Mouse (Mus musculus): Measurements from ENCODE around the gene Ino80e. TPM values are rescaled to one million over a fixed set of nuclear protein-coding genes. Genes with fewer than 3 reads are reported as not detected.

The Ino80e gene
- polyA plus RNA-seq, 1 experiment from 2014 or later, result 117 TPM

DNA sequence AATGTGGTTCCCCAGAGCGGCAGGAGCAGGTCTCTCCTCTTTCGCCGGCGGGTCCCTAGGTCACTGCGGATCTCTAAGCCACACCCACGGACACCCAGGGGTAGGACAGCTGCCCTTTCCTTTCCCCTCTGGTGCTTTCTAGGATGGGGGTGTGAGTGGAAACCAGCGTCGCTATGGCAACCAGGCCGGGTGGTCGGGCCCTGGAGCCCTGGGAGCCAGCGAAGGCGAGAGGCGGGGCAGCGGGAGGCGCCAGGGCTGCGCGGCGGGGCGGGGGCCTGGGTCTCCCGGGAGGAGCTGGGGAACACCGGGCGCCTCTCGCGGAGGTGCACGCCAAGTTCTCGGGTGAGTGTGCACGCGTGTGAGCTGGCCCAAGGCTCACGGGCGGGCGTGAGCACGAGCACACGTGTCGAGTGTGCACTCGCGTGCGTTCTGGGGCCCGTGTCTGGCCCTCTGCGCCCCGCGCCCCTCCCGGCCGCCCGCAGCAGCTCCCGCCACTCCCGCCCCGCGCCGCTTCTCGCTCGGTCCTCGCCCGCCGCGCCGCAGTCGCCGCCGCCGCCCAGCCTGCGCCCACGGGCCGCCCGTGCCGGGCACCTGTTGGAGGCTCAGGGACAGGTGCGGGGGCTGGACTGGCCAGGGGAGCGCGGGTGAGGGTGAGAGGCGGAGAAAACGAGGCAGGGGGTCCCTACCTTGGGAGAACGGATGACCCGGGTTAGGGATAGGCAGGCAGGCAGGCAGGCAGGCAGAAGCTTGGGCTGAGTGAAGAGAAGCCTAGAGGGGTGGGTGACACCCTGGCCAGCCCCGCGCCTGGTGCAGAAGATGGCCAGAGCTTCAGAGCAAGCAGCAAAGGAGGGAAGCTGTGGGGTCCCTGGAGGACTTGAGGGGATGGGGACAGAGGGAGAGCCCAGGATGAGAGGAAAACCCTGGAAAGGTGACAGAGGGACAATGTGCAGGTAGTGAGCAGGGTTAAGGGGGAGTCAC is 14.5 kb downstream of the Ino80e start:
- H3K27me3 ChIP-seq (ENCODE audit: low read depth, poor library complexity, severe bottlenecking), result peaks cover 54% of the 10 kb centered on the region
- no peaks in the 10 kb centered on the region for H3K9me3 ChIP-seq (replicated peaks)
- H3K4me1 ChIP-seq, result peaks cover 27% of the 10 kb centered on the region
- H3K4me3 ChIP-seq, result peak overlapping the region; percentile 71
- DNase-seq (ENCODE audit: low spot score), result peak; percentile 70
- under 1% methylated on average over 74 of the region's 74 CpGs for WGBS
- H3K36me3 ChIP-seq, result peaks cover 19% of the 10 kb centered on the region
- peak overlapping the region; percentile 78 for H3K27ac ChIP-seq

DNA sequence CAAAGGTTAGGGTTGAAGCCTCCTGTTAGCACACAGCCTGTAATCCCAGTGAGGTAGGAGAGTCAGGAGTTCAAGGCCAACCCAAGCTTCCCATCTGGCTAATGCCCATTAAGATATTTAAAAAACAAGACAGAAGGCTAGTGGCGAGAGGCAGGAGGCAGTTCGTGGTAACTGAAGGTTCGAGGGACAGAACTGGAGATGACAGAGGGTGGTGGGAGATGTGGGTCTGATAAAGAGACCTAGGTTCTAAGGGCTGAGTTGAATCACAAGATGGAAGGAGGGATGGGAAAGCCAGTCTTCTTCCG is 15.1 kb downstream of the Ino80e start, which contains the start of gene Doc2a:
TSS of gene Doc2a (plus strand) at position 301 of the 305 bp plus-strand sequence.
- Histone ChIP-seq H3K36me3 (peaks cover 13% of the 10 kb centered on the region), H3K27ac (peak within 1 kb of the TSS; percentile 78)
- no peak for DNase-seq (ENCODE audit: low spot score)

DNA sequence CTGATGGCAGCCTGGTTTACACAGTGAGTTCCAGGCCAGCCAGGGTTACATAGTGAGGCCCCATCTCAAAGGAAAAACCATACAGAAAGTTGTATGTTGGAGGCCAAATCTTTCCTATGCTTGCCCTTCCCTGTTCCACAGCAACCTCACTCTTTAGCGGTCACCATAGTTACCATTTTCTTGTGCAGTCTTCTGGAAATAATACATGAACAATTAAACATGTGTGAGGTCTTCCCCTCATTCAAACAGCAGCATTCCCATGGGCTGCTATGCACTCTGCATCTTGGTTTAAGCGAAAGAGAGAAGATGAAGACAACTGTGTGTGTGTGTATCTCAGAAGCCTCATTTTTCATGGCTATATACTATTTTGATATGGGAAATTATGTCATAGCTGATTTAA is 16.7 kb downstream of the Ino80e start:
- Histone ChIP-seq H3K36me3 (no peaks in the 10 kb centered on the region), H3K4me3 (no peak overlapping the region), H3K4me1 (peaks cover 18% of the 10 kb centered on the region), H3K27ac (no peak overlapping the region), H3K9me3 (replicated peaks) (no peaks in the 10 kb centered on the region), H3K27me3 (ENCODE audit: low read depth, poor library complexity, severe bottlenecking) (peaks cover 42% of the 10 kb centered on the region)
- WGBS, result 92% methylated on average over 2 of the region's 2 CpGs
- DNase-seq (ENCODE audit: low spot score), result no peak

More for the DNA sequence above, 15.1 kb downstream of the Ino80e start, which contains the start of gene Doc2a:
- WGBS, result 27% methylated on average over 4 of the region's 4 CpGs
- Histone ChIP-seq H3K4me1 (peaks cover 27% of the 10 kb centered on the region), H3K4me3 (peak within 1 kb of the TSS; percentile 71), H3K9me3 (replicated peaks) (no peaks in the 10 kb centered on the region), H3K27me3 (ENCODE audit: low read depth, poor library complexity, severe bottlenecking) (peaks cover 54% of the 10 kb centered on the region)

DNA sequence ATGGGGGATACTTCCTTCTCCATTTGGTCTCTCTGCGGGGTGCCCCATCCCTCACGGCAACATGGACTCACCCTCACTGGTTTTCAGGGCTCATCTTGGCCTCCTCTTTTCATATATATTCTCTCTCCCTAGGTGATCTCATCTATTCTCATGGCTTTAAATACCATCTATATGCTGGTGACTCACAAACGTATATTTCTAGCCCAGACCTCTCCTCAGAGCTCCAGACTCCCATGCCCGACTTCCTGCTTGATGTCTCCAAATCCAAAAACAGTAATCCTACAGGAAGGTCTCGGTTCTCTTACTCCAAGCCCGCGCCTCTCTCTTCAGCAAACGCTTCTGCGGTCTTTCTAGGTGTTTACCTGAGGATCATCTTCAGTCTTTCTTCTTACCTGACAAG is 18.9 kb downstream of the Ino80e start:
- Histone ChIP-seq H3K36me3 (no peaks in the 10 kb centered on the region), H3K27me3 (ENCODE audit: low read depth, poor library complexity, severe bottlenecking) (peaks cover 20% of the 10 kb centered on the region), H3K27ac (no peak overlapping the region), H3K9me3 (replicated peaks) (no peaks in the 10 kb centered on the region), H3K4me1 (peaks cover 12% of the 10 kb centered on the region), H3K4me3 (no peak overlapping the region)
- DNase-seq (ENCODE audit: low spot score), result no peak
- 81% methylated on average over 9 of the region's 9 CpGs for WGBS

DNA sequence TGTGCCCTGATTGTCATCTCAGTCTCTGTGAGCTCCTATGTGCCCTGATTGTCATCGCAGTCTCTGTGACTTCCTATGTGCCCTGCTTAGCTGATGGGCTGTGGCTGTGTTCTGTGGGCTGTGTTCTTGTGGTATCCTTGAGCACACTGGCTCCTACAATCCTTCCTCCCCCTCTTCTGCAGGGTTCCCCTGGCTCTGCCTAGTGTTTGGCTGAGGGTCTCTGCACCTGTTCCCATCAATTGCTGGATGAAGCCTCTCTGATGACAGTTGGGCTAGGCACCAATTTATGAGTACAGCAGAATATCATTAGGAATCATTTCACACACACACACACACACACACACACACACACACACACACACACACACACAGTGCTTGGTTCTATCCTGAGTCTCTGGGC is 28.9 kb downstream of the Ino80e start:
- DNase-seq (ENCODE audit: low spot score), result no peak
- no peaks in the 10 kb centered on the region for H3K36me3 ChIP-seq
- 95% methylated on average over 1 of the region's 1 CpGs for WGBS
- peaks cover 32% of the 10 kb centered on the region for H3K4me1 ChIP-seq
- no peaks in the 10 kb centered on the region for H3K9me3 ChIP-seq (replicated peaks)
- H3K4me3 ChIP-seq, result no peak overlapping the region
- no peak overlapping the region for H3K27ac ChIP-seq
- H3K27me3 ChIP-seq (ENCODE audit: low read depth, poor library complexity, severe bottlenecking), result peaks cover 31% of the 10 kb centered on the region

DNA sequence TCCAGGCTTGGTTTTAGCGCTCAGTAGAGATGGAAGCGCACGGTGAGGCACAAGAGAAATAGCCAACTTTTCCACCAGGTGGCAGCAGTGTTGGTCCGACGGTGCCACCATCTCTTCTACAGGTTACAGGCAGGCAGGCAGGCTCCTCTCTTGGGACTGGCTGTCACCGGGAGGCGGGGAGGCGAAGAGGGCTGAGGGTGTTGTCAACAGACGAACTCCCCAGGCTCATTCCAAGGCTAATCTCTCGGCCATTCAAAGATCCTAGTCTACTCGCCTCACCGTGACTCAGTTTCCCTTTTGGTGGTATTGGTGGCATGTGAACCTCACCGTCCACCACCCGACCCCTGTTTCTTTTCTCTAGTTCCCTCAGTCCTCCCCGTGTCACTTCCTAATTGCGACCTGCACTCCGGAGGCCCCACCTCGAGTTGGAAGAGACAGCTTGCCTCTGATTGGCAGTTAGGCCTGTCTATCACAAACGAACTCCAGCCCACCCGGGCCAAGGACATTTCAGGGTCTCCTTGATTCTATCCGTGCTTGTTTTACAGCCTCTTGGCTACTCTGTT is 30.1 kb downstream of the Ino80e start:
- Histone ChIP-seq H3K36me3 (no peaks in the 10 kb centered on the region), H3K9me3 (replicated peaks) (no peaks in the 10 kb centered on the region), H3K27me3 (ENCODE audit: low read depth, poor library complexity, severe bottlenecking) (peaks cover 31% of the 10 kb centered on the region), H3K4me3 (peak overlapping the region; percentile 37), H3K27ac (no peak overlapping the region), H3K4me1 (peaks cover 32% of the 10 kb centered on the region)
- 2% methylated on average over 21 of the region's 21 CpGs for WGBS
- DNase-seq (ENCODE audit: low spot score), result peak; percentile 74

DNA sequence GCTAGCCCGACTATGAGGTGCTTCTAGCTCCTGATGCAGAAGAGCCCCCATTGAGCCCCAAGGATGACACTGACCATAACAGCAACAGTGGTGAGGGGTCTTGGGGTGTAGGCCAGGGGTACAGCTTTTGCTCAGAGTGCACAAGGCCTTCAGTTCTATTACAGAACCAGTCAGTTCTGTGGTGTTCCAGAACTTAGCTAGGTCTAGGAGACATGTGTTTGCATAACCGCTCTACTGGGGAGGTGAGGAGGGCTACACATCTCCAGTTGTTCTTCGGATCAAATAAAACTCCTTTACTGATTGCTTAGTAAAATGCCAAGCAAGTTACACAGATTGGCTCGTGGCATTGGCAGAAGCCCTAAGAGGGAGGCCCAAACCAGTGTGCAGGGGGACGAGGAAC is 30.6 kb downstream of the Ino80e start, which contains the start of gene 4930451I11Rik:
TSS of gene 4930451I11Rik (minus strand) at position 101 of the 400 bp plus-strand sequence.
- 59% methylated on average over 5 of the region's 5 CpGs for WGBS
- Histone ChIP-seq H3K27me3 (ENCODE audit: low read depth, poor library complexity, severe bottlenecking) (peaks cover 31% of the 10 kb centered on the region), H3K27ac (no peak within 1 kb of the TSS)

DNA sequence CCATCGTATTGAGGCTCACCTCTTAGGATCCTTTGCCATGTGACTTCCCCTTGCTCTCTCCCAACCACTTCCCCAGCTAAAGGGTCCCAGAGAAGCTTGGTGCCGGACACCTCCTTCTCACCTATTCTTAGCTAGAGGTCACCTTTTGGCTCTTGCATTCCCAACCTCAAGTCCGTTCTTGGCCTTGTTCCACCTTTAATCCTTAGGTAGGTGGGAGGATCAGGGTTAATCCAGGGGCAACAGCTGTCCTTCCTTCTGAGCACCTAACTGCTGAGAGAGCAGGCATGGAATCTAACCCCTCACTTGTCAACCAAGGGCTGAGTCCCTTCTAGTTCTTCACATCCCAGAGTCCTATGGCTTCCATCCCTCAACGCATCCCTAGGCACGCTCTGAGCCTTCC is 36.2 kb downstream of the Ino80e start:
- WGBS, result 75% methylated on average over 5 of the region's 5 CpGs
- peaks cover 58% of the 10 kb centered on the region for H3K27me3 ChIP-seq (ENCODE audit: low read depth, poor library complexity, severe bottlenecking)

More for the DNA sequence above, 30.6 kb downstream of the Ino80e start, which contains the start of gene 4930451I11Rik:
- peaks cover 30% of the 10 kb centered on the region for H3K4me1 ChIP-seq
- H3K36me3 ChIP-seq, result no peaks in the 10 kb centered on the region
- DNase-seq (ENCODE audit: low spot score), result no peak
- peak within 1 kb of the TSS; percentile 37 for H3K4me3 ChIP-seq
- no peaks in the 10 kb centered on the region for H3K9me3 ChIP-seq (replicated peaks)

DNA sequence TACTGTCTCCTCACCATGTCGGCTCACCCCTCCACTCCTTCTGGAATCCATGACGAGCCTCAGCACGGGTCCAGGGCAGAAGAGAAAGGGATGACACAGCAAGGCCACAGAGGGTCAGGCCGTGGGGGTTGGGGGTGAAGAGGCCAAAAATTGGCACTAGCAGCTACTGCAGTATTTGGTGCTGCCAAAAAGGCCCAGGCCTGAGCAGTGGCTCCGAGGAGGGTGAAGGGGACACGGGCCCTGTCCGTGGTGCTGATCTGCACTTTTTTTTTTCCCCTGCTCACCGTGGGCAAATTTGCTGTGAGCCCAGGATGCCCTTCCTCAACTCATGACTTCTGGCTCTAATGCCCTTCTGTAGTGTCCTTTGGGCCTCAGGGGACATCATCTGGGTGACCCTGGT is 36.8 kb downstream of the Ino80e start:
- no peak overlapping the region for H3K4me3 ChIP-seq
- H3K36me3 ChIP-seq, result no peaks in the 10 kb centered on the region
- peaks cover 24% of the 10 kb centered on the region for H3K4me1 ChIP-seq
- H3K27ac ChIP-seq, result no peak overlapping the region
- peak; percentile 68 for DNase-seq (ENCODE audit: low spot score)
- 21% methylated on average over 8 of the region's 8 CpGs for WGBS
- peaks cover 52% of the 10 kb centered on the region for H3K27me3 ChIP-seq (ENCODE audit: low read depth, poor library complexity, severe bottlenecking)
- H3K9me3 ChIP-seq (replicated peaks), result no peaks in the 10 kb centered on the region

More for the DNA sequence above, 36.2 kb downstream of the Ino80e start:
- DNase-seq (ENCODE audit: low spot score), result no peak
- Histone ChIP-seq H3K4me1 (peaks cover 27% of the 10 kb centered on the region), H3K36me3 (no peaks in the 10 kb centered on the region), H3K27ac (no peak overlapping the region), H3K9me3 (replicated peaks) (no peaks in the 10 kb centered on the region), H3K4me3 (no peak overlapping the region)

DNA sequence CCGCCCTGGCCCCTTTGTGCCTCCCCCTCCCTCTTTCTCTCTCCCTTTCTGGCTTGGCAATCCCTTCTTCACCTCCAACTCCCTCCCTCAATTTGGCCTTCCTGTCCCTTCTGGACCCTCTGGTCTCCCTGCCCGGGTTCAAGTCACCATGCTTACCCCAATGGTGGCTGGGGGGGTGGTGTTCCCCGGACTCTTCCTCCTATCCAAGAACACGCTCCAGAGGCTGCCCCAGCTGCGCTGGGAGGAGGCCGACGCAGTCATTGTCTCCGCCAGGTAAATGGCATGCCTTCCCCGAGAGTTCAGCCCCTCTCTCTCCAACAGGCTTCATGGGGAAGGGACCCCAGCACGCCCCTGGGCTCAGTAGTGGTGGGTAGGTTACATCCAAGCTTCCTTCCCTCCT is 38.2 kb downstream of the Ino80e start:
- peaks cover 38% of the 10 kb centered on the region for H3K27me3 ChIP-seq (ENCODE audit: low read depth, poor library complexity, severe bottlenecking)
- DNase-seq (ENCODE audit: low spot score), result no peak
- H3K4me3 ChIP-seq, result no peak overlapping the region; the same call in 1 of the 2 replicates
- no peaks in the 10 kb centered on the region for H3K36me3 ChIP-seq
- 10% methylated on average over 10 of the region's 10 CpGs for WGBS
- peaks cover 16% of the 10 kb centered on the region for H3K4me1 ChIP-seq
- no peak overlapping the region for H3K27ac ChIP-seq
- H3K9me3 ChIP-seq (replicated peaks), result no peaks in the 10 kb centered on the region

DNA sequence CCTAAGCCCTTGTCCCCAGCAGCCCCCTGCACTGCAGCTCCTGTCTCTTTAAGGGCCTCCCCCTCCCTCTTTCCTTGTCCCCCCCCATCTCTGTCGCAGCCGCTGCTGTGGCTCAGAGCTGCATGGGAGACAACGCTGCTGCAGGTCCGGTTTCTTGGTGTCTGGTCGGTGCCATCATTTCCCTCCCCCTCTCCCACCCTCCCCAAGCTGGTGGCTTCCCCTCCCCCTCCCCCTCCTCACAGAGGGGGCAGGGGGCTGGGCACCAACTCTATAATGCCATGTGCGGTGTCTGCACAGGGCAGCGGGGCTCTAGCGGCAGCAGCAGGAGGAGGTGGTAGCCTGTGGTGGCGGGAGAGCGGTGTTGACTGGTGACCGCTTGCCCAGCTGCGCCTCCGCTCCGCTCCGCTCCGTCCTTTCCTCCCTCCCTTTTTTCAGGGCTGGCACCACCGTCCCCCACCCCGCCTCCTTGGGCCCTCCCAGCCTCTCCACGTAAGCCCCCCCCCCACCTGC is 38.9 kb downstream of the Ino80e start:
- 0% methylated on average over 12 of the region's 19 CpGs for WGBS
- H3K36me3 ChIP-seq, result no peaks in the 10 kb centered on the region
- peaks cover 38% of the 10 kb centered on the region for H3K27me3 ChIP-seq (ENCODE audit: low read depth, poor library complexity, severe bottlenecking)
- peaks cover 16% of the 10 kb centered on the region for H3K4me1 ChIP-seq
- H3K27ac ChIP-seq, result no peak overlapping the region
- no peaks in the 10 kb centered on the region for H3K9me3 ChIP-seq (replicated peaks)
- H3K4me3 ChIP-seq, result peak overlapping the region; percentile 42
- no peak for DNase-seq (ENCODE audit: low spot score)

DNA sequence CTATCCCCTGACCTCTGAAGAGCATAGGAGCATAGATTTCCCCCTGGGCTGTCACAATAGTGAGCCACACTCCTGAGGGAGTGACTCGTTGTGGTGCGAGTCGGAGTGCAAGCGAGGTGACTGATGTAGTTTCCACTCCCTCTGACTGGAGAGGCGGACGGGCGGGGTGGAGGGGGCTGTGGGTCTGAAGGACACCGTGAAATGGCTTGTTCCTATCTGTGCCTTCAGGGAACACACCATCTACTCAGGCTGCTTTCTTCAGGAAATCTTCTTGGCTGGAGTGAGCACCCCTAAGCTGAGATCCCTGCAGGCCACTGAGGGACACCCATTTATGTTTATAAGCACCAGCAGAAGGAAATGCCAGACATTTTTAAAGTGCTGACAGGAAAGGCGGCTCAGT is 39.4 kb downstream of the Ino80e start:
- Histone ChIP-seq H3K4me1 (peaks cover 16% of the 10 kb centered on the region), H3K9me3 (replicated peaks) (no peaks in the 10 kb centered on the region), H3K4me3 (peak overlapping the region; percentile 42; the same call in 1 of the 2 replicates), H3K27me3 (ENCODE audit: low read depth, poor library complexity, severe bottlenecking) (peaks cover 38% of the 10 kb centered on the region), H3K27ac (no peak overlapping the region), H3K36me3 (no peaks in the 10 kb centered on the region)
- 7% methylated on average over 9 of the region's 9 CpGs for WGBS
- DNase-seq (ENCODE audit: low spot score), result no peak
